Comparison of ENCODE assay signal across 10 mouse cellular contexts in the genomic region with DNA sequence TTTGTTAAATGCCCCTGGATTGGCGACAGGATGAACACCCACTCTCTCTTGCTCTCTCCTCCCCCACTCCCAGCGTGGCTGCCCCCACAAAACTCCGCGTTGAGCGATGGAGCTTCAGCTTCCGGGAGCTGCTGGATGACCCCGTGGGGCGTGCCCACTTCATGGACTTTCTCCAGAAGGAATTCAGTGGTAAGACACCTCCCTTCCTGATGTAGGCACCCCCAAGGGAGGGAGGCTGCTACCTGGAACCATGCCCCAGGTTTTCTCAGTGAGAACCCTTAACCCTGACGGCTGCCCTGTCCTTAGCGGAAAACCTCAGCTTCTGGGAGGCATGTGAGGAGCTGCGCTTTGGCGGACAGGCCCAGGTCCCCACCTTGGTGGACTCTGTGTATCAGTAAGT. TPM values are rescaled to one million over a fixed set of nuclear protein-coding genes. Genes with fewer than 3 reads are reported as not detected.
A peak's percentile ranks its signal among the peaks of the same experiment; 100 is the strongest.
DNase-seq lines count a peak whose midpoint lies in the region; ATAC-seq and TF ChIP-seq lines count a peak whose summit lies in the region.
"Had no signal": no experiment of that assay in that cellular context is flagged by ENCODE, and none has a peak within 500 bp of the region (broad histone marks: within the 10 kb centered on the region; RNA-seq: fewer than 3 reads in every experiment).

A gene (minus strand): TSS at position 101 of the 400 bp plus-strand sequence.

- H3K9me3 ChIP-seq in hindbrain, embryonic 12.5 days (replicated peaks): no peaks in the 10 kb centered on the region
- no peaks in the 10 kb centered on the region for H3K9me3 ChIP-seq in liver, embryonic 13.5 days (replicated peaks)

- no peak for TF ChIP-seq CTCF in layer of hippocampus, adult 2 months (conservative IDR thresholded peaks at IDR 0.05)

- no peak for ATAC-seq in hindbrain, embryonic 12.5 days (ENCODE audit: low FRiP score)
- no peak for ATAC-seq in liver, embryonic 13.5 days (ENCODE audit: low read depth)

- H3K4me3 ChIP-seq in layer of hippocampus, adult 2 months: no peak within 1 kb of the TSS
- H3K4me3 ChIP-seq in hindbrain, embryonic 12.5 days: no peak within 1 kb of the TSS
- no peak within 1 kb of the TSS for H3K4me3 ChIP-seq in liver, embryonic 13.5 days (replicated peaks)

- H3K9ac ChIP-seq in hindbrain, embryonic 12.5 days: no peak within 1 kb of the TSS
- H3K9ac ChIP-seq in liver, embryonic 13.5 days: no peak within 1 kb of the TSS

- H3K36me3 ChIP-seq in hindbrain, embryonic 12.5 days: no peaks in the 10 kb centered on the region
- no peaks in the 10 kb centered on the region for H3K36me3 ChIP-seq in liver, embryonic 13.5 days

- no peak within 1 kb of the TSS for H3K4me2 ChIP-seq in hindbrain, embryonic 12.5 days (replicated peaks)
- H3K4me2 ChIP-seq in liver, embryonic 13.5 days: no peak within 1 kb of the TSS

- DNase-seq in layer of hippocampus, adult 2 months (ENCODE audit: low spot score in 2 of 2): no peak
- no peak for DNase-seq in layer of hippocampus, adult 9-10 months (ENCODE audit: low spot score)
- DNase-seq in R1 (ENCODE audit: low read depth, low spot score): peak; percentile 33
- DNase-seq in liver, embryonic 13.5 days: no peak
- DNase-seq in thymus, postnatal 0 days (ENCODE audit: low spot score): no peak
- DNase-seq in kidney, postnatal 25 days: no peak
- DNase-seq in cerebellum, adult 11-12 months: no peak
- DNase-seq: cerebellum, adult 18-20 months; right cerebral cortex, postnatal 25 days had no signal

- 89% methylated on average over 12 of the region's 12 CpGs for WGBS in hindbrain, embryonic 12.5 days
- WGBS in liver, embryonic 13.5 days (ENCODE audit: insufficient replicate concordance): 79% methylated on average over 12 of the region's 12 CpGs

- no peak within 1 kb of the TSS for H3K27ac ChIP-seq in layer of hippocampus, adult 2 months
- H3K27ac ChIP-seq in hindbrain, embryonic 12.5 days: no peak within 1 kb of the TSS
- no peak within 1 kb of the TSS for H3K27ac ChIP-seq in liver, embryonic 13.5 days

- H3K27me3 ChIP-seq in hindbrain, embryonic 12.5 days: peaks cover 32% of the 10 kb centered on the region
- H3K27me3 ChIP-seq in liver, embryonic 13.5 days: peaks cover 61% of the 10 kb centered on the region

- H3K4me1 ChIP-seq in hindbrain, embryonic 12.5 days: peaks cover 14% of the 10 kb centered on the region
- H3K4me1 ChIP-seq in liver, embryonic 13.5 days (replicated peaks): peaks cover 18% of the 10 kb centered on the region

RNA-seq across cellular contexts. Expression of the gene that starts here (rescaled TPM):
- total RNA-seq in layer of hippocampus, adult 2 months (2021): 10 to 100 TPM; 59.4 to 61.4 TPM
- 19.4 and 22.2 TPM in 2 replicates for polyA plus RNA-seq in hindbrain, embryonic 12.5 days (2016; fragmentation: Nextera tagmentation; extraction: Ambion mirVana)
- polyA plus RNA-seq in liver, embryonic 13.5 days (2015; fragmentation: Nextera tagmentation; extraction: Ambion mirVana): 15.9 and 21.7 TPM in 2 replicates
- polyA plus RNA-seq in thymus, postnatal 0 days (2015; fragmentation: Nextera tagmentation; extraction: Ambion mirVana): 0.92 and 1.4 TPM in 2 replicates
